Mouse (Mus musculus): ENCODE data around the gene Gm12248.

The Gm12248 gene

DNA sequence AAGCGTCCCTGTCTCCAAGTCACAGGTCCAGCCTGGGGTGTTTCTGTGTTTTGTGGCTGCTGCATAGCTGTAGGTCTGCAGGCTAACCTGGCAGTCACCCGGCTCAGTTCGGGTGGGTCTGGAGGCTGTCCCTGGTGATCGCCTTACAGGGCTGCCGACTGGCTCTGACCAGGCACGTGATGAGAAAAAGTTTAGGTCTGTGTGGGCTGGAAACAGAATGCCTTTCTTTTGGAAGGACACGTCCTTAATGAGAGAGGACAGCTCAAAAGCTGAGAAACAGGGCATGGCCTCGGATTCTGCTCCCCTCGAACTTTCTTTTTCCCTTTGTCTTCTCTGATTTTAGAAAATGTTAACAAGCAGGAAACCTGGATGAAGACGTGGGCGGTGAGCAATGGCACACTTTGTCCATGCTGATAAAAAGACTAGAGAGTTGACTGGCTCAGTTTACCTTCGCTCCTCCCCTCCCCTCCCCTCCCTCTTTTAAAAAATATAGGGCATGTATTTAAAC lies at the start of gene Gm12248:
Gene Gm12248 (minus strand): TSS at position 114 of the 508 bp plus-strand sequence.
- peak; percentile 53 for DNase-seq (ENCODE audit: low read depth, low spot score)

DNA sequence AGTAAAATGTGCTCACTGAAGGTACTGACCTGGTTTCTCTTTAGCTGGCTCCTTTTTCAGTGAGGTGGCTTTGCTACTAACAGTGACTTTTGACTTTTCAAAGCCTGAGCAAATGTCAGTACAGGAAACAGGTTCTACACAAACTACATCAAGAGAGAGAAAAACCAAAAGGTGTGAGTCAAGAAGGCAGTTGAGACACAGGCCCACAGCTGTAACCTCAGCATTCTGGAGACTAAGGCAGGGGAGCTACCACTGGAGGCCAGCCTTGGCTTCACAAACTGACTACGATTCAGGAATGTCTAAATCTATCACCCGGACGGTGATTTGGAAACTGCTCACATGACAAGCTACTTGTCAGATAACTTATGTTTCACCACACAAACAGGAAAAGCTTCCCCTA lies 46.5 kb upstream of the Gm12248 start:
- DNase-seq (ENCODE audit: low read depth, low spot score), result no peak

DNA sequence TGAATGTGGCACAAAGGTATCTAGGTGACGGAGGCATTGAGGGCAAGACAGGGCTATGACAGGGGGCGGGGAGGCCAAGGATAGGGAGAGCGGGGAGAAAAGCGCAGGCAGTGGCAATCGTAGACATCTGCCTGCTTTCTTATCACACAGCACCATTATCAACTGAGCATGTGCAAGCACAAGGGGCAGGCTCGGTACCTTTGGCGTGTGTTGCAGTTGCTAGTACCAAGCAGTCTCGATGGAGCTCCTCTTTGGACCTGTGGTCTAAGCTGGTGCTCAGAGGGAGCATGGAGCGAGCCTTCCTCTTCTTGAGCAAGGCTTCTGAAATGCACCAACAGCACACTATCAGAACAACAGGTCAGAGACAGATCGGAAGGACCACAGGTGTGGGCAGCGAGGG lies 45.9 kb upstream of the Gm12248 start:
- no peak for DNase-seq (ENCODE audit: low read depth, low spot score)

DNA sequence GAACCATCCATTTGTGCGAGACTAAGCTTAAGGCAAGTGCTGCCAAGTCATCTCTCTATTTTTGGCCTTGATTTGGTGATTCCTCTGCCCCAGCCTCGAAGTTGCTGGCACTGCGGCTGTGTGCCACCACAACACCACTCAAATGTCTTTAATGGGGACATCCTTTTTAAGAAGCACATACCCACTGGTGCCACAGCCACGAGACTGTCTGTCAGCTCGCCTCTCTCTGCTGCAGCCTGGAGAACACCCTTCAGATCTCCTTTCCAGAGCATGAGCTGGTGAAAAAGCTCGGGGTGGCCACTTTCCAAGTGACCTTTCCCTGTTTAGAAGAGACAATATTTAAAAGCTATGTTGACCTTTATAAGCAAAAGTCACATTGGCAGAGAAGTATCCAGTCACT lies 43.7 kb upstream of the Gm12248 start:
- no peak for DNase-seq (ENCODE audit: low read depth, low spot score)

DNA sequence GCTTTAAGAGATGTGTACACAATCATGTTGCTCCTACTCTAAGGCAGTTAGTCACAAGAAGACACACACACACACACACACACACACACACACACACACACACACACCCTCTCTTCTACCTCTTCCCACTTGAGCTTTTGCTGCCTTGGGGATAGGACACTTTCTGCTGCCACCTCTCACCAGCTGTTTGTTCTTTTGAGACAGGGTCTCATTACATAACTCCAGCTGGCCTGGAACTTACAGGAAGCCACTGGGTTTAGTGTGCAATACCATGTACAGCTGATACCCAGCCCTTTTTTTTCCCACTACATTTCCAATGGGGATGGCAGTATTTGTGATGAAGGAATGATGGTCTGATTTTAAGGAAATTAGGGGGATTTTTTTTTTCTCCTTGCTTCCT lies 42.4 kb upstream of the Gm12248 start:
- DNase-seq (ENCODE audit: low read depth, low spot score), result no peak

DNA sequence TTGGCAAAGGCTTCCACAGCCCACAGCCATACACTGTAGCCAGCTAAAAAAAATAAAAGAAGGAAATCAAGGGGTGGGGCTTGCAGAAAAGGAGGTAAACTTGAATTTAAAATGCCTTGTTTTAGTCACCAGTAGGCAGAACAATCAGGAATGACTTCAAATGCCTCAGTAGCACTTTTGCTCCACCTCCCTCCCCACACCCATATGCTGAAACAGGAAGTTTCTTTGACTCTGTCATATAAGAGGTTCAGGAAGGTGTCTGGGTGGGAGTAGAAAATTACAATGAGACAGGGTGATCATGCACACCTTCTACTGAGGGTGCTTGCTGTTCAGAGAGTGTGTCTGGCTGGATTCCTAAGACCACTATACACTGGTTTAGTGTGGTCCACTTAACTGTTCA lies 41.9 kb upstream of the Gm12248 start:
- no peak for DNase-seq (ENCODE audit: low read depth, low spot score)

DNA sequence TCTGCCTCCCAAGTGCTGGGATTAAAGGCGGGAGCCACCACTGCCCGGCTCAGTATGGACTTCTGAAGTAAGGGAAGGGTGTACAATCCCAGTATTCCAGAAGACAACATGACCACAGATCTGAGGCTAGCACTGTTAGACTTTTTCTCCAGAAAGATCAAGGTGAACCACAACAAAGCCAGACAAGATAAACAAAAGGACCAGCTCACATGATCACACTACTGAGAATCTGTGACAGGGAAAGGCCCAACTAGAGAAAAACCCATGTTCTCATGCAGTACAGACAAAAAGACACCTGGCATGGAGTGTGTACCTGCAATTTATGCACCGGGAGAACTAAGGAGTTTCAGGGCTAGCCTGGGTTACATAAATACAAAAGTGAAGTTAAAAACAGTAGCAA lies 39.1 kb upstream of the Gm12248 start:
- DNase-seq (ENCODE audit: low read depth, low spot score), result no peak

DNA sequence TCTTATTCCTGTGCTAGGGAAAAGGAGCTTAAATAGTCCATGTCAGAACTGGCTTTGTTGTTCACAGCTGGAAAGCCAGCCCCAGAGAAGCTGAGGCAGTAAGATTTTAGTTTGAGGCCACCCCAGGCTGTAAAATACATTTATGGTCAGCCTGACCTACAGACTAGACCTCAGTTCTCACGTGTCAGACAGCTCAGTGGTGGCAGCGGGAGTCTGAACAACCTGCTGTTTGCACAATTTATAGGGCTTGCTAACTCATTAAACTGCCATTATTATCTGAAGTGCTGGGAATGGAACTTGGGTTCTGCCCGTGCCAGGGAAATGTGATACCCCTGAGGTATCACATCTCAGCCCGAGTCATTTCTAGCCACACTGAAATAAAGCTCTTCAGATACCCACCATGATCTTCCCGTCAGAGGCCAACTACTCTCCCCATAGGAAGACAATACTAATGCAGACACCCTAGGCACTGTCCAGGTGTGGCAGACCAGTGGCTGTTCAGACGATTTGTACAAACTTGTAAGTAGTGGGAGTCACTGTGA lies 36.4 kb upstream of the Gm12248 start:
- no peak for DNase-seq (ENCODE audit: low read depth, low spot score)

DNA sequence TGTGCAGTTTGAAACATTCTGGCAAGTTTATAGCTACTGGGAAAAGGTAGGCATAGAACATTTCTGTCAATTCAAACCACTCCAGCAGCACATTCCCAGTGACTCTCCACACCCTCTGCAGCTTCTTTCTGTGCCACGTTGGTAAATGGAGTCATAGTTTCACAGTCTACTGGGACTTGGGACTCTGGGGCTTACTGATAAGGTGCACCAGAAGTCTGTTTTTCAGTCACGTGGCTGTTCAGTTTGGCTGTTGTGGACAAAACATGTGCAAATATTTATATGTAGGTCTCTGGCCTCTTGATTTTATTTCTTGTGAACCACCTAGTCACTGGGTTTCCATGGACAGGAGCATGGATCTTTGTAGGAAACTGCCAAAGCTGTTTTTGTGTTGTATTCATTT lies 34.6 kb upstream of the Gm12248 start:
- DNase-seq (ENCODE audit: low read depth, low spot score), result no peak

DNA sequence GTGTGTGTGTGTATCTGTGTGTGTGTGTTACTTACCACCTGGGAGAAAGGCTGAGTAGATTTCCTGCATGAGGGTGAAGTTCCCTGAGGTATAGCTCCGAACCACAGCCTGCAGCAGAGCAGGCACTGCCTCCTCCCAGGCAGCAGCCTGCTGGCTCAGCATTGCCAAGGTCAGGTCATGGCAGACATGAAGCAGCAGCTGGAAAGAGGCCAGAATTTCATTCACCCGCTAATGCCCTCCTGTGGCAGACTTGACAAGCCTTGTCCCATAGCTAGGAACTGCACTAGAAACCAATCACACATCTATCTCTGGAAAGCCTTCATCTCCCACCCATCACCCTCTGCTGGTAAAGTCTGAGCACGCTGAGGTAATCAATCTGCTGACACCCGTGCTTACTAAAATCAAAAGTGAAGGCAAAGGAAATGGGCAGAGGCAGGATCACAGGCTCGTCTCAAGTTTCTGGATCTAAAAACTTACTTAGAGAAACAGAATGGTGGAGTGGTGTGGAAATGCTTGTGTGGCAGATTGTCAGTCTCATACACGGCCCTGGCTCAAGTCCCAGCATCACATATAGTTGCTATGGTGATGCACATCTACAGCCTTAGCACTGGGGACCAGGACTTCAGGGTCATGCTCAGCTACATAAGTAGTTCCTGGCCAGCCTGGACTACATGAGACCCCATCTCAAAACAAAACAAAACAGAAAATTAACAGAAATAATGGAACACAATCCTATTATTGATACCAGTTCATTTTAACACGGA lies 33.6 kb upstream of the Gm12248 start:
- no peak for DNase-seq (ENCODE audit: low read depth, low spot score)

DNA sequence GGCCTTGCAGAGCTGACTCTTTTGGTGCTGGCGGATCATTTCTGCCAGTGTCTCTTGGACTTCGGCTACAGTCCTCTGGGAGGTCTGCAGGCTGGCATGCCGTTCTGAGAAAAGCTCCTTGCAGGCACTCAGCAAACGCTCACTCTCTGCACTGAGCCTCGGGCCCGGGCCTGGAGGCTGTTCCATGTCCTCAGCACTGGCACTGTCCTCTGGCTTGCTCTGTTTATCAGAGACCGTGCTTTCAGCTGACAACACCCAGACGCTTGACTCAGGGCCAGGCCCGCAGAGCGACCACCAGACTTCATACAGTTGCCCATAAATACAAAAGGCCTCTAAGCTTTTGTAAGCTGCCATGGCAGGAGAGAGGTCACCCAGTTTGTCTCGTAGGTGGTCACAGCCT lies 32.1 kb upstream of the Gm12248 start:
- no peak for DNase-seq (ENCODE audit: low read depth, low spot score)

DNA sequence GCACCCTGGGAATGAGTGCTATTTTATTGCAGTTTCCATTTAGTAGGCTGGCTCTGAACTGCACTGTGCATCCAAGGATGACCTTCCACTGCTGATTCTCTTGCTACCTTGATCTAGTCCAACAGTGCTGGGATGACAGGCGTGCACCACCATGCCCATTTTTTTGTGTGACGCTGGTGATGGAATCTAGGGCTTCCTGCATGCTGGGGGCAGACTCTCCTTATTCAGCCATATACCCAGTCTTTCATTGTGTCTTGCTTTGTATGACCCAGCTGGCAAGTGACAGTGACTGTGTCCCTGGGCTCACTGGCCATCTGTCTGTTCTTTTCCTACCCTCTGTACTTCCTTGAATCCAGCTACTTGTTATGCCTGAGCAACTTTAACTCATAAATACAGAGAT lies 30.8 kb upstream of the Gm12248 start:
- no peak for DNase-seq (ENCODE audit: low read depth, low spot score)

DNA sequence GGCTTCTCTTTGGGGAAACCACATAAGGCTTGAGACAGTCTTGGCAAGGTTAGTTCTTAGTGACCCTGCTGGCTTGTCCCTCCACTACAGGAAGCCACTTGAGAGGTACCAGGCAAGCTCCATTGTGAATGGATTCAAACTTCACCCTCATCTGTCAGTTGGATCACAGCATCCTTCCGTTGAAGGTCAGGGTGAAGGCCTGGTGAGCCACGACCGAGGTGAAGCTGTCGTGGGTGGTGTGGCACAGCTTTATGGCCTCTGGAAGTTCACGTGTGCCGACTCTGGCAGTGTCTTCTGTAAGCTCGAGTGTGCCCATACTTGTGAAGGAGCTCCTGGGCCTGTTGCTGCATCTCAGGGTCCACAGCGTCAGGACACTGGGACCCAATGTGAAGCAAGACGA lies 28.4 kb upstream of the Gm12248 start:
- DNase-seq (ENCODE audit: low read depth, low spot score), result no peak

DNA sequence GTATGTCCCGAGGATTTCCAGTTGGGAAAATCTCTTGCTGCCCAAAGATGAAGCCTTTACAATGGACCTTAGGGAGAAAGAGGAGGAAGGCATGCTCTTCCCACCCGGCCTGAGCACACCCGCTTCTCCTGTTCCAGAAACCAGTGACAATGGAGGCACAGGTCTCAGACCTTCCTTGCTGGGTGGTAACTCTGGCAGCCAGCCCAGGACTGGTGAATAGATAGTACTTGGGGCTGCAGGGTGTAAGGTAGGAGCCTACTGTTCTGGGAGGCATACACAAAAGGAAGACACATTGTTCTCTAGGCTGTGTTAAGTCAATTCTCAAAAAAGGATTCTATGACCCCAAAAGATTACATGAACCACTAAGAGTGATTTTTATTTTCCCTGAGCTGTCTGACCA lies 27.7 kb upstream of the Gm12248 start:
- DNase-seq (ENCODE audit: low read depth, low spot score), result no peak

DNA sequence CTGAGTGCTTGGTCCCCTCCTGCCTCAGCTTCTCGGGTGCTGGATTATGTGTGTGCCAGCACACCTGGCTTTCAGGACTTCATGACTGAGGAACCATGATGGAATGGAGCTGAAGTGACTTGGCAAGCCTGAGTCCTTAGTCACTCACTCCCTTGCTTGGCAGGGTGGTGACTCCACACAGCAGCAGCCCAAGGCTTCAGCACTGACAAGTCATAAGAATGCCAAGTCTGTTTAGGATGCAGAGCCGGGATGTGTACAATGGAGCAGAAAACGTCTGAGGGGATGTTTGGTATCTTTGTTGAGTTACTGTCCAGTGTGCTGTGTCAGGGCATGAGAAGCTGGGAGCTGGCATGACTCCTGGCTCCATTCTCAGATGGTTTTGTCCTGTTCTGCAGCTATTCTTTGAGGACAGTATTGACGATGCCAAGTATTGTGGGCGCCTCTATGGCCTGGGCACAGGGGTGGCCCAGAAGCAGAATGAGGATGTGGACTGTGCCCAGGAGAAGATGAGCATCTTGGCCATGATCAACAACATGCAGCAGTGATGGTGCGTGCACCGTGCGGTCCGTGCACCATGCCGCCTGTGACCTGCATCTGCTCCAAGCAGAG lies 24.2 kb upstream of the Gm12248 start:
- no peak for DNase-seq (ENCODE audit: low read depth, low spot score)

DNA sequence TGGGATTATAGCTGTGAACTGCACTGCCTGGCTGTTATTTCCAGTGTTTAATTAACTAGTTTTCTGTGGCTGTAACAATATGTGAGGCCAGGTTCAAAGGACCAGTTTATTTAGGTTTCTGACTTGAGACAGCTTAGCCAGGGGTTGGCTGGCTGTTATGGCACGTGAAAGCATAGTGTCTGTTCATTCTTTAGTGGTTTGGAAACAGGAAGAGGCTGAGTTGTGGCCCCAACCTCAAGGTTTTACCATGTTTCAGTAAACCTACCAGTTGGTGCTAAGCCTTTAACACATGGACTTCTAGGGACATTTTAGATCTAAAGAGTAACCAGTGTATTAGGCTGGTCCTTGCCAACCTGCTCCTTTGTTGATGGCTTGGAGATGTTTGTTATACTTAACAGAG lies 23.6 kb upstream of the Gm12248 start:
- DNase-seq (ENCODE audit: low read depth, low spot score), result no peak

DNA sequence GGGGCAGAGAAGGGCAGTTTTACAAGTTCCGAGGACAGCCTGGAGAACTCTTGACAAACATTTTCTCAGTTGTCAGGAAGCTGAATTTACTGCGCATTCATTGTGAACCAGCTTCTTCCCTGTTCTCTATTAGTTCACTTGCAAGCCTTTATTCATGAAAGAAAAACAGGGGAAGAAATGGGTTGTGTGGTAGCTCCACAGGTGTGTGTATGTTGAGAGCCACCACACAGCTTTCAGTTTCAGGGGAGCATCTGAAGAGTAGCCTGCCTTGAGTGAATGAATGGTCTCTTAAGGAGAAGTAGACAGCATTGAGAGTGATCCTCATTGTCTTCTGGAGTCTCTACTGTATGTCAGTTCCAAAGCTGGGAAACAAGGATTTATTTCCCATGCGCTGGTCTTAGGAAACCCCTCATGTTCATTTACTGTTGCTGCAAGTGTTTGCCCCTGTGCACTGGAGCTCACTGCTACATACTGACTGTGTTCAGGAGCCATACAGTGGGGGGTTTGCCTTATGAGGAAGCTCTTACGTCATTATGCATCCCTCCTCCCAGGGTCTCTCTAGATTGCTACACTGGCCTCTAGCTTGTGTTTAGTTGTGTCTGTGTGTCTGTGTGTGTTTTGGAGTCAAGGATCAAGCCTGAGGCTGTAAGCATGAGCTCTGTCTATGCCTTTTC lies 14.9 kb upstream of the Gm12248 start:
- no peak for DNase-seq (ENCODE audit: low read depth, low spot score)

DNA sequence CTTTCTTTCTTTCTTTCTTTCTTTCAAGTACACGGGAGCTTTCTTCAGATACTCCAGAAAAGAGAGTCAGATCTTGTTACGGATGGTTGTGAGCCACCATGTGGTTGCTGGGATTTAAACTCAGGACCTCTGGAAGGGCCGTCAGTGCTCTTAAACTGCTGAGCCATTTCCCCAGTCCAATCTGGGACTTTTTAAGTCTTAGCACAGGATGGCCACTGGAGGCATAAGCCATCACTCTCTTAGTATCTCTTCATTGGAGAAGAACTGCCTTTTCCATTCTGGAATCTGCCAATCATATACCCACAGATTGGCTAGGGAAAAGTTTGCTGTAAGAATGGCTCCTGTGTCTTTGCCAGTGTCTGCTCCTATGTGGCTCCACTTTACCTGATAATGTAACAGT lies 14.1 kb upstream of the Gm12248 start:
- DNase-seq (ENCODE audit: low read depth, low spot score), result peak; percentile 78

DNA sequence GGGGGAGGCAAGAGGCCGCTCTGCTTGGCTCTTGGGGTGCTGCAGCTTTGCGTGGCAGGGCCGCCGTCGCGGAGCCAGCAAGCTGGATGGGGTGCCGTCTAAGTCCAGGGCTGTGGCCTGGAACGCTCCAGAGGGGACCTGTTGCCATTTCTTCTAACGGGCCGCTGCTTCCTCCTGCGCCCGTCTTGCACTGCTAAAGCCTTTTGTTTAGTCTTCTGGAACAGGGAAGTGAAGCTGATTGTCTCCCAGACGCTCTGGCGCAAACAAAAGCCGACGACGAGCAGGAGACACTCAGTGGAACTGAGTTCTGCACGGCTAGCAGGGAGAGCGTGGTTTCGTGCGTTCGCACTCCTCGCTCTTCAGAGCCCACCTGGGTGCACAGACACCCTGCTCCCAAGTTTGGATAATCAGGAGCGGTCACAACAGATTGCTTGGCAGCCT lies 11.4 kb upstream of the Gm12248 start:
- DNase-seq (ENCODE audit: low read depth, low spot score), result peak; percentile 87

DNA sequence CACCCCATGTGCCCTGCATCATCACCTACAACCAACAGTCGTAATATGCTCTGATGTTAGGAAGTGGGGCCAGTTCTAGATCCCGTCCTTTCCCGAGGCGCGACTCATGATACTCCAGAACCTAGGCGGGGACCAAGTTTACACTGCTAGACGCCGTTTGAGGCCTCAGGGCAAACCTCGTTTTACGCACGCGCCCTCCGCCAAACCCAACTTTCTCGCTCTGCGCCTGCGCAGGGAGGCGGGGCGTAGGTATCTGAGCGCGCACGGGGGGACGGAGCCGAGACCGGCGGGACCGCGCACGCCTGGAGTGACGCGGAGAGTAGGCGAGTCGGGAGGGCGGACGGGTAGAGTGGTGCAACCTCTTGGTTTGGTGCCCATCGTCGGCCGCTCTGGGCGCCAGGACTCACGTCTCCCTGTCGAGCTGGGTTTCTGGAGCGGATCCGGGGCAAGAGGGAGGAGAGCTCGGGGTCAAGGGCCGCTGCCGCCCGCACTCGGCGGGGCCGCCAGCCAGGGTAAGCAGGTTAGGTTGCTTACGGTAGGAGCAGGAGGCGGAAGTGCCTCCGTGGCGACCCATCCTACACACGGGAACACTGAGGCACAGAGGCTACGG lies 10.9 kb upstream of the Gm12248 start, which contains the start of gene Cnot8:
Gene Cnot8 (plus strand): TSS at position 457 of the 610 bp plus-strand sequence.
- peak; percentile 98 for DNase-seq (ENCODE audit: low read depth, low spot score)

DNA sequence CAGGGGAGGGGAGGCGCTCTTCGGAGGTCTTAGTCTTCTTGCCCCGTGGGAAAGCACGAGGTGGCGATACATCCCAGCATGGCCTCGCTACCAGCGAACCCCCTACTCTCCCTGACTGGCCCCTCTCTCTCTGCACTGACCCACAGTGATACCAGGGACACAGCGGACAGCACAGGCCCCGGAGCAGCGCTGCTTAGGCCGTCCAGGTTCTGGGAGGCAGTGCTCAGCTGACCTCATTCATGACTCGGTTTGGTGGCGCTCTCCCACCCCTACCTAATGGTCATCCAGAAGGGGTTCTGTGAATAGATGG lies 10.4 kb upstream of the Gm12248 start:
- no peak for DNase-seq (ENCODE audit: low read depth, low spot score)

All from R1 (cell line).